Mouse (Mus musculus) bone marrow, adult 2 months (tissue): ENCODE data around the gene Caskin2.

ENCODE experiments used
- CTCF ChIP-seq: fragments of 200-500 bp; IDR thresholded peaks from 2 replicates; pipeline ENCODE4 v1.5.1; 2011; ENCODE audit warnings: low read length, control low read depth; ENCODE audit not compliant: control insufficient read depth, insufficient read depth
- POLR2A ChIP-seq: fragments of 200-500 bp; IDR thresholded peaks from 2 replicates; pipeline ENCODE4 v1.6.1; 2011; ENCODE audit warnings: low read depth, mild to moderate bottlenecking, control low read depth, low read length, borderline replicate concordance; ENCODE audit not compliant: control insufficient read depth

- TF ChIP-seq POLR2A (no peak), CTCF (no peak)
Measured at GRCm38 (mm10) chr11:115857936-115858335, 44.5 kb upstream of the Caskin2 start.
